Mouse (Mus musculus) right cerebral cortex, adult 2 months (tissue): ENCODE results near the gene Gm21887.
"Not testable (repeated sequence)": the region's sequence is repeated elsewhere in the genome, so short reads cannot be mapped to it uniquely, and the experiment has no call there.

Source experiments
- DNase-seq, 2 experiments: peaks; one replicate each; pipeline ENCODE4 v3.0.0; 2021 to 2022; ENCODE audit warnings: low spot score in 2 of 2

Gm21887 gene

GRCm38 (mm10) chrX:170011529-170011879 lies 2.0 kb downstream of the Gm21887 start:
- not testable (repeated sequence) for DNase-seq

GRCm38 (mm10) chrX:170013421-170013820 lies 4.0 kb downstream of the Gm21887 start:
- not testable (repeated sequence) for DNase-seq

- not testable (repeated sequence) for DNase-seq
Measured at GRCm38 (mm10) chrX:170014038-170014437, 4.6 kb downstream of the Gm21887 start.

GRCm38 (mm10) chrX:170015883-170016282 lies 6.4 kb downstream of the Gm21887 start:
- DNase-seq = not testable (repeated sequence)

- DNase-seq = peak in 1 of 2 experiments; percentile 78
Measured at GRCm38 (mm10) chrX:170017333-170018245, 8.1 kb downstream of the Gm21887 start.

GRCm38 (mm10) chrX:170018571-170019218 lies 9.2 kb downstream of the Gm21887 start:
- not testable (repeated sequence) for DNase-seq

GRCm38 (mm10) chrX:170019219-170019953 lies 9.9 kb downstream of the Gm21887 start:
- not testable (repeated sequence) for DNase-seq

GRCm38 (mm10) chrX:170019954-170020689 lies 10.7 kb downstream of the Gm21887 start:
- DNase-seq = peak; percentile 100

GRCm38 (mm10) chrX:170020690-170021050 lies 11.2 kb downstream of the Gm21887 start:
- peak; percentile 92 to 93 for DNase-seq

GRCm38 (mm10) chrX:170021205-170021604 lies 11.7 kb downstream of the Gm21887 start:
- DNase-seq = not testable (repeated sequence)

GRCm38 (mm10) chrX:170021750-170022461 lies 12.4 kb downstream of the Gm21887 start:
- DNase-seq = peak; percentile 88 to 89
